Mouse (Mus musculus) urinary bladder, postnatal 36 days (tissue): ENCODE measurements at regions not wholly inside any gene's neighbourhood (a gene's known extent, or its start where the extent isn't known, plus 50 kb on each side); places are given as distances from the start of the nearest gene placed in this dataset.

Experiments
- DNase-seq, 2 experiments: peaks; one replicate each; pipeline ENCODE4 v3.0.0; 2022; ENCODE audit warnings: low spot score in 2 of 2, mixed read lengths in 1 of 2

- no peak for DNase-seq
Measured at GRCm38 (mm10) chr3:34860877-34861649, 210.9 kb downstream of the Sox2 start.

- DNase-seq: no peak
Measured at GRCm38 (mm10) chr3:34868698-34869409, 218.6 kb downstream of the Sox2 start.

GRCm38 (mm10) chr3:34869911-34870310 is 219.7 kb downstream of the Sox2 start:
- no peak for DNase-seq

DNA sequence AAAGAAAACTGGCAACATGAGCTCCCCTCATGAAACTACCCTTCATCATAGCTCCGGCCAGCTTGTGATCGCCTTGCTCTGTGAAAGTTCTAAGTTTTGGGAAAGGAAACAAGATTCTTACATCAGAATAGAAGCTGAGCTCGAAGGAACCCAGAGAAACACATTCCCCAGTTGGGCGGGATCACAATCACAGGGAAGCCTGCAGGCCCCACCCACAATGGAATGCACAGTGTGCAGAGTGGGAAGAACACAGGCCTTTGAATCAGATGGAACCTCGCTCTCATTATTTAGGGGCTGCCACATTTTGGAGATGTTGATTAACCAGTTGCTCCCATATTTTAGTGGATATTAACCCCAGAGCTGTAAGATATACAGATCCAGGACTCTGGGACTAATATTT is 234.9 kb downstream of the Sox2 start:
- DNase-seq: no peak

DNA sequence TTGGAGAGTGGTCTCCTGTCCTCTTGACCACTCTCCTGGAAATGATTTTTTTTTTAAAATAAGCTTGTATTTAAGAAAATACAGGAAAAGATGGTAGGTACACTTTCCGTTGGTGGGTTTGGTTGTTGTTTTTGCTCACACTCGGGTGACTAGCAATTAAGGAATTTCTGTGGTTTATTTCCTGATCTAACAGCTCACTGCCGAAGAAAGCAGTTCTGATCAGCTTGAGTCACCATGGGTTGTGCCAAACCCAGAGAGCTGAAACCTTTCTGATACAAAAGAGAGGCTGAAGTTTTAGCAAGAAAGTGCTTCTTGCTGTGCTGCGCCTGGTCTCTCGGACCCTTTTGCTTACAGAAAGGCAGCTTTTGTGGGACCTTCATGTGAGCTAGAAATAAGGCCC is 243.2 kb downstream of the Sox2 start:
- DNase-seq: no peak

GRCm38 (mm10) chr3:34903106-34903505 is 252.9 kb downstream of the Sox2 start:
- no peak for DNase-seq

DNA sequence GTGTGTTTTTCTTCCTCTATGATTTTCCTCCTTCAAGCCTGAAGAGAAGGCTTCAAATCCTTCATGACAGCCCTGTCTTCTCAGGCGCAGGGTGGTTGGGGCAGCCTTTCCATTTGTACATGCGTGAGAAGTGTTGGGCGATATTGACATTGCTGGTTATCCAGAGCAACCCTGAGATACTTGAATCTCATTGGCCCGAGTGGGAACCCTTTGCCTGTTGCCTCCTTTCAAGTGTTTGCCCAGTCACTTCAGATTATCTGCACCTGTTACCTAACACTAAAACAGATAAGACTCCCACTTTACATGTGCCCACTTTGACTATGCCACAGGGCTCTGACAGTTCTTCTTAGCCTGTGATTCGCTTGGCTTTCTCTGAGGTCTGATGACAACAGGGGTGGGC is 258.3 kb downstream of the Sox2 start:
- DNase-seq: no peak

- no peak for DNase-seq
Measured at GRCm38 (mm10) chr3:34909350-34909749, 259.1 kb downstream of the Sox2 start.

- DNase-seq: no peak
Measured at GRCm38 (mm10) chr3:34918326-34918932, 268.2 kb downstream of the Sox2 start.

DNA sequence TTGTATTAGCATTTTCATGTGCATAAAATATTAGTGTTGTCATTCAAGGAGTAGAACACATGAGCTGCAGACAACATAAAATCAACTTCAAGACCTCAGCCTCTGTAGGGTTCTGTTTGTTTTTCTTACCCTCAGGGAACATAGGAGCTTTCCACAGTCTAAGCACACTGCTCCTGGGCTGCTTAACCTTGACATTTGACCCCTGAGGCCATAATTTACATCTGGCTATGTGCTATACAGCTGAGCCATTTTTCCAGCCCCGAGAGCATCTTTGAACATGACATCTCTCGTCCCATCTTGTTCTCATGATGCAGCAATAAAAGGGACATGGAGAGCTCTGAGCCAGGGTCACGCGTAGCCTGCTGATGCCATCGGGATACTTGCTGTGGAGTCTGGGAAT is 270.3 kb downstream of the Sox2 start:
- no peak for DNase-seq

DNA sequence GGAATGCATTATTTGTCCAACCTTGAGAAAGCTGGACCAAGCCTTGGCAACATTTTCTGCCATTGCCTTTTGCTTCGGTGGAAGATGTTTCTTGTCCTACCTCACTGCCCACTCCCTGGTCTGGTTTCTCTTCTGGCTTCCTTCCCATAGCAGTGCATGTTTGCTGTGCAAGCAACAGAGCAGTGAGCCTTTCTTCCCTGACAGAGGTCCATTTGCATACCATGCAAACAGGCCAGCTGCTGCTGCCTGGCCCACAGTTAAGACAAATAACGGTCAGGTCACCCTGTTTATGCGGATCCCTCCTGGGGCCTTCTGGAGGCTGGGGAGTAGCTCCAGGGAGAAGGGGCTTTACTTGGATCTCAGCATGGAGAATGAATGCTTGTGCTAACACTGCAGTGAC is 299.7 kb downstream of the Sox2 start:
- no peak for DNase-seq

- no peak for DNase-seq
Measured at GRCm38 (mm10) chr3:34956183-34956582, 306.0 kb downstream of the Sox2 start.

- no peak for DNase-seq
Measured at GRCm38 (mm10) chr3:34959044-34959521, 308.9 kb downstream of the Sox2 start.

GRCm38 (mm10) chr3:34966442-34966841 is 316.2 kb downstream of the Sox2 start:
- no peak for DNase-seq

DNA sequence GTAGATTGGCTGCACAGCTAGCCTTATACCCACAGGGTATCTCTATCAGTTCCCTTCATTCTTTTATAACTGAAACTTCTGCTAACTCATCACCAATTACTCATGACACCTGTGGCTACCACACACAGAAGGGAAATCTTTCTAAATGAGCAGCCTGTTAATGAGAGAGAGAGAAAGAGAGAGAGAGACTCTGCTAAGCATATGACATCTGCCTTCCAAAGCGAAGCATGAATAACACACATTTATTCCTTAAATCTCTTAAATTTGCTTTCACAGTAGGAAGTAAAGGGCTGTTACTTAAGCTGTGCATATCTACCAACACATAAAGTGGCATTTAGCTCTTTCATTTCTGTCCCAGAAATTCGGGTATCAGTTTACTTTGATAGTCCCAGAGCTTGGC is 317.7 kb downstream of the Sox2 start:
- DNase-seq: no peak

DNA sequence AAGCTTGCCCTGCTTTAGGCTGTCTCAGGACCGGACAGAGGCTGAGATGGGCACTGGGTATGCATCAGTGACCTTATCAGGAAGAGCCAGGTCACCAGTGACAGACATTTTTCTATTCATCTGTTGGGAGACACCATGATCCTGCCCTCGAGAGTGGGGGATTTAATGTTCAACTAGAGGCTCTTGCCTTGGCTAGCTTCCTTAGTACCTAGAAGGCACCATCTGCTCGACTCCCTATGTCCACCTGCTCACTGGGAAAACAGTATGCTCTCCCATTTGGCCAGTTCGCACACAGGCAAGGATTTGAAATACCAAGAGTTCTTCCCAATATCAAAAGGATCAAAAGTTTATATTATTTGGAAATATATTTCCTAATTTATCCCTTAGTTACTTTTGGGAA is 321.3 kb downstream of the Sox2 start:
- DNase-seq: no peak

GRCm38 (mm10) chr3:34974371-34974770 is 324.2 kb downstream of the Sox2 start:
- DNase-seq: no peak
